Mouse (Mus musculus) left cerebral cortex, adult 2 months (tissue): ENCODE data around the gene Fam155a. TPM values are rescaled to one million over a fixed set of nuclear protein-coding genes. Genes with fewer than 3 reads are reported as not detected.

Source experiments
- DNase-seq, 2 experiments: peaks; one replicate each; pipeline ENCODE4 v3.0.0; 2021 to 2022; ENCODE audit warnings: low spot score in 2 of 2, mixed read lengths in 1 of 2; ENCODE audit errors: extremely low spot score in 1 of 2
- H3K27ac ChIP-seq: fragments of 200-600 bp; 2 replicates; pipeline ENCODE4 v1.8.1; 2022
- H3K4me3 ChIP-seq: fragments of 200-600 bp; 2 replicates; pipeline ENCODE4 v1.8.1; 2022
- CTCF ChIP-seq: fragments of 200-600 bp; IDR thresholded peaks from 2 replicates; pipeline ENCODE4 v1.8.1; 2022; ENCODE audit warnings: antibody characterized with exemption, mild to moderate bottlenecking, moderate library complexity
- intact Hi-C: fragments of 180-260 bp; cut with DNase I; formaldehyde crosslinking; loops from one replicate; pipeline ENCODE4 v1.15.1; 2025
- total RNA-seq, 2 experiments: library from RNA; stranded (reverse); gene quantifications; 2 replicates each; pipeline ENCODE4 v1.2.3; 2021

The Fam155a gene
- total RNA-seq, 2 experiments from 2014 or later = 118 to 119 TPM

DNA sequence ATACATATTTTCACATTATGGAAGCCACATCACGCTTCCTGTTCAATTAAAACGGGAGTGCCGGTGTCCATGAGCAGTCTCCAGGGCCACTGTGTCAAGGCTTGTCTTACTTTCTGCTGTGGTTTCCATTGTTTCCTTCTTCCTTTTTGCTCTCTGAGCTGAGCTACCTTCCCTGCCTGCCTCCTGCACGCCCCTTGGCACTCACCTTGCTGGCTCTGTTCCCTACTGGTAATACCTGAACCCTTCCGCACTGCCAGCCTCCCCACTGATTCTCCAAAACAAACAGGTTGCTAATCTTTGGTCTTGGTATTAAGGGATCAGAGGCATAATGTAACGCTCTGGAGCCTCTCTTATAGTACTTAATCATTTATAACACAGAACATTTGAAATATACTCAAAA, 403.2 kb downstream of the Fam155a start:
- no peak overlapping the region for H3K4me3 ChIP-seq
- intact Hi-C loops = no loop called here
- peak in 1 of 2 experiments; percentile 7 for DNase-seq
- no peak for TF ChIP-seq CTCF
- H3K27ac ChIP-seq = no peak overlapping the region

- TF ChIP-seq CTCF = no peak
- Histone ChIP-seq H3K4me3 (no peak overlapping the region), H3K27ac (no peak overlapping the region)
- no peak for DNase-seq
- intact Hi-C loops = no loop called here
These were observed 405.6 kb downstream of the Fam155a start for GRCm38 (mm10) chr8:9365381-9365780.

GRCm38 (mm10) chr8:9348523-9349135, 422.3 kb downstream of the Fam155a start:
- Histone ChIP-seq H3K4me3 (no peak overlapping the region), H3K27ac (no peak overlapping the region)
- peak; percentile 74 for TF ChIP-seq CTCF
- DNase-seq = no peak
- intact Hi-C loops = loop anchor here (5.0 kb wide), 4 partner anchors 111 to 584 kb away; partner anchors contain the start of gene Fam155a

GRCm38 (mm10) chr8:9347163-9347562, 423.8 kb downstream of the Fam155a start:
- TF ChIP-seq CTCF = no peak
- intact Hi-C loops = loop anchor here (5.0 kb wide), 4 partner anchors 110 to 585 kb away; partner anchors contain the start of gene Fam155a
- H3K27ac ChIP-seq = no peak overlapping the region
- H3K4me3 ChIP-seq = no peak overlapping the region
- no peak for DNase-seq

DNA sequence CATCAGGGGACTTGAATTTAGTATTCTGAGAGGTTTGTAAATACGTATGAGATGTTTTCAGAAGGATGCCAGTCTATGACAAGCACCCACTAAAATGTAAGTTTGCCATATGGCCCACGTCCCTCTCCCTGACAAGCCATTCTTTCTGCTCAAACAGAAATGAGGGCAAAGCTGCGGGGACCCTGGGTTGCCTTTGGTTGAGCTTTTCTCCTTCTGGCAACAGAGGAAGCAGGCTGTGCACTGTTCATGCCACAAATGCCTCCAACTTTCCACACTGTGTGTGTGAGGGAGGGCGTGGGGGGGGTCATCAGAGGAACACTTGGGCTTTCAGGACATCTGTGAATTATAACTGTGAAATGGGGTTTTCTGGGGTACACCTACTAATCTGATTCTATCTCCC, 426.8 kb downstream of the Fam155a start:
- Histone ChIP-seq H3K4me3 (no peak overlapping the region), H3K27ac (no peak overlapping the region)
- intact Hi-C loops = no loop called here
- no peak for DNase-seq
- TF ChIP-seq CTCF = no peak

GRCm38 (mm10) chr8:9342998-9343397, 428.0 kb downstream of the Fam155a start:
- no peak overlapping the region for H3K4me3 ChIP-seq
- intact Hi-C loops = no loop called here
- TF ChIP-seq CTCF = no peak
- H3K27ac ChIP-seq = no peak overlapping the region
- no peak for DNase-seq

GRCm38 (mm10) chr8:9342593-9342992, 428.4 kb downstream of the Fam155a start:
- no peak overlapping the region for H3K27ac ChIP-seq
- no peak for DNase-seq
- intact Hi-C loops = no loop called here
- no peak for TF ChIP-seq CTCF
- H3K4me3 ChIP-seq = no peak overlapping the region

DNA sequence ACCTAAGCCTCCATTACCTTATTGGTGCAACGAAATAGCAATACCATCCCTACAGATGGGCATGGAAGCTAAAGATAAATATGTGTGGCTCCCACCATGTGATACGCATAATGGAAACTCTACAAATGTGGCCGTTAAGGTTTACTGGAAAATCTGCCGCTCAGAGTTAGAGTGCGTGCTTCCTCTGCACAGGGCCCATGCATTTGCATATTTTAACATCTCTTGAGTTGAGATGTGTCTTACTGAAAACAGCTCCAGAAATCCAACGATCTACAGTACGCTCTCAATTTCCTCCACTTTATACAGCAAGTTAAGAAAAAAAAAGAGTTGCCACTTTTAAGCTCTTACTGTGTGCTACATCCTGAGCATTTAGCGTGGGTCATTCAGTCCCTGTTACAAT, 433.1 kb downstream of the Fam155a start:
- Histone ChIP-seq H3K4me3 (no peak overlapping the region), H3K27ac (no peak overlapping the region)
- no peak for DNase-seq
- intact Hi-C loops = no loop called here
- no peak for TF ChIP-seq CTCF

- no peak for TF ChIP-seq CTCF
- Histone ChIP-seq H3K27ac (no peak overlapping the region), H3K4me3 (no peak overlapping the region)
- intact Hi-C loops = no loop called here
- no peak for DNase-seq
These were observed 435.0 kb downstream of the Fam155a start for GRCm38 (mm10) chr8:9335933-9336303.

DNA sequence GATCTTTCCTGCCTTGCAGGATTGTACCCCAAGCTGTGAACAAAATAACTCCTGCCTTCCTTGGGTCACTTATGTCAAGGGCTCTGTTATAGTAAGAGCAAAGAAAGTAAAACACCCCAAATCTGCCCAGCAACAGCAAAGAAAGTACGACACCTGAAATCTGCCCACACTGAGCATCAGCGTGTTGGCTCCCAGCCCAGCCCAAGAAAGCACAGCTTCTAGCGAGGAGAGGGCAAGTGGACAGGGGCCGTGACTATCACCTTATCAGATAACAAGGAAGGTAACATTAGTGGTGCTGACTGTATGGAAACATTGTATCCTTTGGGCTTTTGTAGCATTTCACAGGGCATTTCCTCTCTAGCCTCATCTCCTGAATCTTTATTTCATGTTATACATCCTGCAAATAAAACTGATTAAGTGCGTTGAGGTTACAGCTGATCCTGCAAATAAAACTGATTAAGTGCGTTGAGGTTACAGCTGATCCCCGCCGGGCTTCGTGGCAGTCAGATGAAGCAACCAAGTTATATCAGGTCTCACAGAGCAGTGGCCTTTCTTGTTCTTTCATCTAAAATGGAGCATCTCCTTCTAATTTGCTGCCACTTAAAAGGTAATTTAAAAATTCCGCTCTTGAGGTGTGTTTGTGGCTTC, 435.6 kb downstream of the Fam155a start:
- no peak for DNase-seq
- no peak overlapping the region for H3K4me3 ChIP-seq
- intact Hi-C loops = no loop called here
- H3K27ac ChIP-seq = no peak overlapping the region
- no peak for TF ChIP-seq CTCF

GRCm38 (mm10) chr8:9332766-9333165, 438.2 kb downstream of the Fam155a start:
- no peak for DNase-seq
- intact Hi-C loops = no loop called here
- H3K27ac ChIP-seq = no peak overlapping the region
- no peak for TF ChIP-seq CTCF
- H3K4me3 ChIP-seq = no peak overlapping the region

DNA sequence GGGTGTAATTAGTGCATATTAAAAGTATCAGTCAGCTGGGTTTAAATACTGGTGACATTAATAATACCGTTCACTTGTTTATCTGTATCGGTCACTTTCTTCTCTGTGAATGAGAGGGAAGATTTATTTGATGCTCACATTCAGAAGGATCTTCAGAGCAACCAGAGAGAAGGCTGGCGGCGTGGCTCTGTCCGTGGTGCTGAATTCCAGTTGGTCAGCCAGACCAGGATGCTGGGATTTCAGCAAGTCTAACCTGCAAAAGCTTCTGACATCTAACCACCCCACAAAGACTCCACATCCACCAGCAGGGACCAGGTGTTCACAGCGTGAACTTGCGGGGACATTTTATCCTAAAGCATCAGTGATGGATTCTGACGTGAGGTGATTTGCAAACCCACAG, 461.5 kb downstream of the Fam155a start:
- no peak overlapping the region for H3K27ac ChIP-seq
- intact Hi-C loops = no loop called here
- TF ChIP-seq CTCF = no peak
- no peak overlapping the region for H3K4me3 ChIP-seq
- no peak for DNase-seq

DNA sequence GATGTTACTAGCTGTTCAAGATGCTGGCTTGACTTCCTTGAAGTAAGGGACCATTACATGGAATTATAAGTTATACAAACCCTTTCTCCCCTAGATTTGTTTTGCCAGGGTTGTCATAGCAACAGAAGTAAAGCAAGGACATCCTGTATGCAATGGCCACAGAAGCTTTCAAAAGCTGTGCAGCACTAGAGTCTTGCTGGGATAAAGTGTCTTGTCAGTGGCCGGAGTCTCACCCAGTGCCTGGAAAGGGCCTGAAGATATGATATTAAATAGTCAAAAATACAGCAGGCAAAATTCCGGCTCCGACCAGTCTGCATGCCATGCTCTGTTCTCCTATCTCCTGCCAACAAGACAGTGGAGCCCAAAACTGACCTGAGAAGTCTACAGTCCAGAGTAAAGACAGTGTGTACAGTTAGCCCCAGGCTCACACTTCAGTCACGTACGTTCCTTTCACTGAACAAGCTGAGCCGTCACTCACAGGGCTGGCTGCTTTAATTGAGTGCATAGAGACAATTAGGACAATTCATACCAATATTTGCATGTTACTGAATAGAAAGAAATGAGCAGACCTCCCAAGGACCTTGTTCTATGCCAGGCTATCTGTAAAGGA, 467.3 kb downstream of the Fam155a start:
- no peak overlapping the region for H3K27ac ChIP-seq
- DNase-seq = no peak
- no peak overlapping the region for H3K4me3 ChIP-seq
- TF ChIP-seq CTCF = no peak
- intact Hi-C loops = no loop called here
